Mouse (Mus musculus): ENCODE measurements at regions not wholly inside any gene's neighbourhood (a gene's known extent, or its start where the extent isn't known, plus 50 kb on each side); places are given as distances from the start of the nearest gene placed in this dataset.

- DNase-seq (ENCODE audit: low spot score) (no peak), ATAC-seq (replicated peaks; ENCODE audit: low FRiP score, low read depth) (no peak)
- H3K9me3 ChIP-seq (replicated peaks; ENCODE audit: low read length): no peaks in the 10 kb centered on the region
- no peak overlapping the region for H3K4me3 ChIP-seq (replicated peaks; ENCODE audit: low read depth, low read length)
- no peaks in the 10 kb centered on the region for H3K27me3 ChIP-seq (ENCODE audit: insufficient read depth, low read length)
- no peaks in the 10 kb centered on the region for H3K36me3 ChIP-seq (ENCODE audit: insufficient read depth, low read length)
- no peak overlapping the region for H3K27ac ChIP-seq
- no peak overlapping the region for H3K4me2 ChIP-seq (ENCODE audit: low read length)
- no peak overlapping the region for H3K9ac ChIP-seq (ENCODE audit: low read depth, low read length)
- 73% methylated on average over 15 of the region's 15 CpGs for WGBS
- no peak for TF ChIP-seq CTCF (IDR thresholded peaks at IDR 0.05; ENCODE audit: low read depth)
- no peaks in the 10 kb centered on the region for H3K4me1 ChIP-seq (replicated peaks; ENCODE audit: insufficient read depth, low read length)
Observed at GRCm38 (mm10) chr3:50694904-50695680, 251.7 kb upstream of the Slc7a11 start.

- WGBS: 26% methylated on average over 8 of the region's 8 CpGs
- no peaks in the 10 kb centered on the region for H3K36me3 ChIP-seq (ENCODE audit: insufficient read depth, low read length)
- no peak overlapping the region for H3K9ac ChIP-seq (ENCODE audit: low read depth, low read length)
- no peaks in the 10 kb centered on the region for H3K4me1 ChIP-seq (replicated peaks; ENCODE audit: insufficient read depth, low read length)
- H3K9me3 ChIP-seq (replicated peaks; ENCODE audit: low read length): no peaks in the 10 kb centered on the region
- no peak for TF ChIP-seq CTCF (IDR thresholded peaks at IDR 0.05; ENCODE audit: low read depth)
- no peak overlapping the region for H3K27ac ChIP-seq
- no peak overlapping the region for H3K4me3 ChIP-seq (replicated peaks; ENCODE audit: low read depth, low read length)
- DNase-seq (ENCODE audit: low spot score) (peak; percentile 26), ATAC-seq (replicated peaks; ENCODE audit: low FRiP score, low read depth) (no peak)
- H3K27me3 ChIP-seq (ENCODE audit: insufficient read depth, low read length): no peaks in the 10 kb centered on the region
- no peak overlapping the region for H3K4me2 ChIP-seq (ENCODE audit: low read length)
Observed at GRCm38 (mm10) chr3:50694497-50694896, 251.1 kb upstream of the Slc7a11 start.

- TF ChIP-seq CTCF (IDR thresholded peaks at IDR 0.05; ENCODE audit: low read depth): no peak
- 98% methylated on average over 1 of the region's 1 CpGs for WGBS
- no peak for ATAC-seq (replicated peaks; ENCODE audit: low FRiP score, low read depth)
Observed at GRCm38 (mm10) chr3:50692306-50692705, 248.9 kb upstream of the Slc7a11 start.

GRCm38 (mm10) chr3:50690750-50691149 lies 247.3 kb upstream of the Slc7a11 start:
- DNase-seq (ENCODE audit: low spot score) (no peak), ATAC-seq (replicated peaks; ENCODE audit: low FRiP score, low read depth) (no peak)
- Histone ChIP-seq H3K27me3 (ENCODE audit: insufficient read depth, low read length) (no peaks in the 10 kb centered on the region), H3K36me3 (ENCODE audit: insufficient read depth, low read length) (no peaks in the 10 kb centered on the region), H3K9me3 (replicated peaks; ENCODE audit: low read length) (no peaks in the 10 kb centered on the region), H3K4me3 (replicated peaks; ENCODE audit: low read depth, low read length) (no peak overlapping the region), H3K27ac (no peak overlapping the region), H3K4me2 (ENCODE audit: low read length) (no peak overlapping the region), H3K9ac (ENCODE audit: low read depth, low read length) (no peak overlapping the region), H3K4me1 (replicated peaks; ENCODE audit: insufficient read depth, low read length) (no peaks in the 10 kb centered on the region)
- TF ChIP-seq CTCF (IDR thresholded peaks at IDR 0.05; ENCODE audit: low read depth): no peak
- 87% methylated on average over 5 of the region's 5 CpGs for WGBS

More at GRCm38 (mm10) chr3:50692306-50692705, 248.9 kb upstream of the Slc7a11 start:
- no peak overlapping the region for H3K27ac ChIP-seq
- H3K4me3 ChIP-seq (replicated peaks; ENCODE audit: low read depth, low read length): no peak overlapping the region
- no peak overlapping the region for H3K4me2 ChIP-seq (ENCODE audit: low read length)
- no peaks in the 10 kb centered on the region for H3K27me3 ChIP-seq (ENCODE audit: insufficient read depth, low read length)
- no peaks in the 10 kb centered on the region for H3K4me1 ChIP-seq (replicated peaks; ENCODE audit: insufficient read depth, low read length)
- H3K9me3 ChIP-seq (replicated peaks; ENCODE audit: low read length): no peaks in the 10 kb centered on the region
- no peak for DNase-seq (ENCODE audit: low spot score)
- H3K9ac ChIP-seq (ENCODE audit: low read depth, low read length): no peak overlapping the region
- H3K36me3 ChIP-seq (ENCODE audit: insufficient read depth, low read length): no peaks in the 10 kb centered on the region

- H3K9ac ChIP-seq (ENCODE audit: low read depth, low read length): no peak overlapping the region
- no peaks in the 10 kb centered on the region for H3K4me1 ChIP-seq (replicated peaks; ENCODE audit: insufficient read depth, low read length)
- no peak overlapping the region for H3K27ac ChIP-seq
- DNase-seq (ENCODE audit: low spot score) (no peak), ATAC-seq (replicated peaks; ENCODE audit: low FRiP score, low read depth) (no peak)
- H3K4me3 ChIP-seq (replicated peaks; ENCODE audit: low read depth, low read length): no peak overlapping the region
- 75% methylated on average over 5 of the region's 5 CpGs for WGBS
- H3K9me3 ChIP-seq (replicated peaks; ENCODE audit: low read length): no peaks in the 10 kb centered on the region
- H3K27me3 ChIP-seq (ENCODE audit: insufficient read depth, low read length): no peaks in the 10 kb centered on the region
- no peak overlapping the region for H3K4me2 ChIP-seq (ENCODE audit: low read length)
- TF ChIP-seq CTCF (IDR thresholded peaks at IDR 0.05; ENCODE audit: low read depth): no peak
- no peaks in the 10 kb centered on the region for H3K36me3 ChIP-seq (ENCODE audit: insufficient read depth, low read length)
Observed at GRCm38 (mm10) chr3:50689375-50689774, 246.0 kb upstream of the Slc7a11 start.

GRCm38 (mm10) chr3:50687755-50688154 lies 244.3 kb upstream of the Slc7a11 start:
- Histone ChIP-seq H3K36me3 (ENCODE audit: insufficient read depth, low read length) (no peaks in the 10 kb centered on the region), H3K27ac (no peak overlapping the region), H3K9me3 (replicated peaks; ENCODE audit: low read length) (no peaks in the 10 kb centered on the region), H3K4me3 (replicated peaks; ENCODE audit: low read depth, low read length) (no peak overlapping the region), H3K4me2 (ENCODE audit: low read length) (no peak overlapping the region), H3K27me3 (ENCODE audit: insufficient read depth, low read length) (no peaks in the 10 kb centered on the region), H3K9ac (ENCODE audit: low read depth, low read length) (no peak overlapping the region), H3K4me1 (replicated peaks; ENCODE audit: insufficient read depth, low read length) (no peaks in the 10 kb centered on the region)
- 55% methylated on average over 3 of the region's 3 CpGs for WGBS
- ATAC-seq (replicated peaks; ENCODE audit: low FRiP score, low read depth): no peak
- no peak for TF ChIP-seq CTCF (IDR thresholded peaks at IDR 0.05; ENCODE audit: low read depth)
- DNase-seq (ENCODE audit: low spot score): no peak

- H3K4me3 ChIP-seq (replicated peaks; ENCODE audit: low read depth, low read length): no peak overlapping the region
- H3K4me2 ChIP-seq (ENCODE audit: low read length): no peak overlapping the region
- 46% methylated on average over 5 of the region's 5 CpGs for WGBS
- DNase-seq (ENCODE audit: low spot score) (no peak), ATAC-seq (replicated peaks; ENCODE audit: low FRiP score, low read depth) (no peak)
- H3K27ac ChIP-seq: no peak overlapping the region
- no peak for TF ChIP-seq CTCF (IDR thresholded peaks at IDR 0.05; ENCODE audit: low read depth)
- H3K9me3 ChIP-seq (replicated peaks; ENCODE audit: low read length): no peaks in the 10 kb centered on the region
- no peaks in the 10 kb centered on the region for H3K4me1 ChIP-seq (replicated peaks; ENCODE audit: insufficient read depth, low read length)
- H3K9ac ChIP-seq (ENCODE audit: low read depth, low read length): no peak overlapping the region
- no peaks in the 10 kb centered on the region for H3K36me3 ChIP-seq (ENCODE audit: insufficient read depth, low read length)
- peaks cover 2% of the 10 kb centered on the region; the same call in 1 of the 2 replicates for H3K27me3 ChIP-seq (ENCODE audit: insufficient read depth, low read length)
Observed at GRCm38 (mm10) chr3:50678611-50678988, 235.2 kb upstream of the Slc7a11 start.

Data from kidney, postnatal 0 days (tissue).